Mouse (Mus musculus) heart, adult 9 months (tissue): ENCODE data around the gene Tmem141.
A peak's percentile ranks its signal among the peaks of the same experiment; 100 is the strongest.

Experiments
- DNase-seq, 2 experiments: peaks; one replicate each; pipeline ENCODE4 v3.0.0; 2022; ENCODE audit warnings: low spot score in 2 of 2

The Tmem141 gene

GRCm38 (mm10) chr2:25577951-25578795, 43.6 kb downstream of the Tmem141 start:
- no peak for DNase-seq

GRCm38 (mm10) chr2:25576965-25577891, 44.6 kb downstream of the Tmem141 start:
- no peak for DNase-seq

- no peak for DNase-seq
These were observed 45.6 kb downstream of the Tmem141 start for GRCm38 (mm10) chr2:25576028-25576850.

- DNase-seq = no peak
These were observed 46.3 kb downstream of the Tmem141 start for GRCm38 (mm10) chr2:25575432-25576027.

- peak; percentile 98 to 99 for DNase-seq
These were observed 47.0 kb downstream of the Tmem141 start, which contains the start of the genes Mamdc4 and Phpt1 for GRCm38 (mm10) chr2:25574579-25575431. Mamdc4 (minus strand) TSS chr2:25574845. Phpt1 (minus strand) TSS chr2:25575224.

GRCm38 (mm10) chr2:25574136-25574535, 47.7 kb downstream of the Tmem141 start:
- no peak for DNase-seq

- no peak for DNase-seq
These were observed 48.7 kb downstream of the Tmem141 start for GRCm38 (mm10) chr2:25573068-25573467.

GRCm38 (mm10) chr2:25571221-25571620, 50.6 kb downstream of the Tmem141 start:
- DNase-seq = no peak
